Mouse (Mus musculus) small intestine, adult 2 months (tissue): ENCODE results near the gene Gm20388. TPM values are rescaled to one million over a fixed set of nuclear protein-coding genes. Genes with fewer than 3 reads are reported as not detected.

ENCODE experiments used
- H3K27ac ChIP-seq: fragments of 200-500 bp; 2 replicates; pipeline ENCODE4 v1.5.1; 2012; ENCODE audit warnings: low read depth, low read length, control low read depth, inconsistent platforms; ENCODE audit not compliant: insufficient read depth
- H3K27me3 ChIP-seq: fragments of 200-500 bp; 2 replicates; pipeline ENCODE4 v1.6.1; 2012; ENCODE audit warnings: mild to moderate bottlenecking, moderate library complexity, low read length, inconsistent platforms; ENCODE audit not compliant: control insufficient read depth, insufficient read depth
- H3K36me3 ChIP-seq: fragments of 200-500 bp; 2 replicates; pipeline ENCODE4 v1.6.1; 2012; ENCODE audit warnings: mild to moderate bottlenecking, low read length, control low read depth, inconsistent platforms; ENCODE audit not compliant: control insufficient read depth, insufficient read depth
- H3K4me1 ChIP-seq: fragments of 200-500 bp; 2 replicates; pipeline ENCODE4 v1.6.1; 2012; ENCODE audit warnings: low read length, inconsistent platforms, mixed read lengths; ENCODE audit not compliant: control insufficient read depth, insufficient read depth, insufficient read length
- H3K4me3 ChIP-seq: fragments of 200-500 bp; 2 replicates; pipeline ENCODE4 v1.5.1; 2012; ENCODE audit warnings: low read depth, mild to moderate bottlenecking, control low read depth, inconsistent platforms, low read length, moderate library complexity
- CTCF ChIP-seq: fragments of 200-500 bp; IDR thresholded peaks from 2 replicates; pipeline ENCODE4 v1.5.1; 2012; ENCODE audit warnings: low read depth, mild to moderate bottlenecking, control low read depth, inconsistent platforms, low read length, moderate library complexity, mixed read lengths; ENCODE audit not compliant: insufficient replicate concordance, insufficient read length; ENCODE audit errors: extremely low read depth
- POLR2A ChIP-seq: fragments of 200-500 bp; IDR thresholded peaks from 2 replicates; pipeline ENCODE4 v1.6.1; 2012; ENCODE audit warnings: low read depth, mild to moderate bottlenecking, control low read depth, inconsistent platforms, low read length, moderate library complexity
- WGBS: fragments of 180-500 bp; shearing (Covaris S2); methylation state at CpG from one replicate; pipeline ENCODE4 v1.1.7; 2018; 5-methylcytosine and 5-hydroxymethylcytosine counted together
- polyA plus RNA-seq: library from polyadenylated mRNA; depleted of rRNA; stranded (reverse); fragments of >200 nt; gene quantifications from 2 replicates; pipeline ENCODE4 v1.2.3, GENCODE M21; 2012

The Gm20388 gene
- polyA plus RNA-seq, 1 experiment, result 37.3 TPM

GRCm38 (mm10) chr8:120110966-120111365, 200.3 kb downstream of the Gm20388 start:
- WGBS, result 94% methylated on average over 4 of the region's 4 CpGs
- Histone ChIP-seq H3K27me3 (peaks cover 5% of the 10 kb centered on the region; the same call in 1 of the 2 replicates), H3K4me3 (no peak overlapping the region), H3K36me3 (no peaks in the 10 kb centered on the region), H3K27ac (no peak overlapping the region), H3K4me1 (peaks cover 13% of the 10 kb centered on the region; the same call in 1 of the 2 replicates)
- TF ChIP-seq POLR2A (no peak), CTCF (no peak)

- no peaks in the 10 kb centered on the region for H3K36me3 ChIP-seq
- no peak overlapping the region for H3K4me3 ChIP-seq
- 71% methylated on average over 4 of the region's 4 CpGs for WGBS
- TF ChIP-seq POLR2A (no peak), CTCF (no peak)
- no peak overlapping the region for H3K27ac ChIP-seq
- H3K4me1 ChIP-seq, result peaks cover 14% of the 10 kb centered on the region; the same call in 1 of the 2 replicates
- H3K27me3 ChIP-seq, result peaks cover 5% of the 10 kb centered on the region; the same call in 1 of the 2 replicates
Observed at GRCm38 (mm10) chr8:120111382-120111781, 200.7 kb downstream of the Gm20388 start.

DNA sequence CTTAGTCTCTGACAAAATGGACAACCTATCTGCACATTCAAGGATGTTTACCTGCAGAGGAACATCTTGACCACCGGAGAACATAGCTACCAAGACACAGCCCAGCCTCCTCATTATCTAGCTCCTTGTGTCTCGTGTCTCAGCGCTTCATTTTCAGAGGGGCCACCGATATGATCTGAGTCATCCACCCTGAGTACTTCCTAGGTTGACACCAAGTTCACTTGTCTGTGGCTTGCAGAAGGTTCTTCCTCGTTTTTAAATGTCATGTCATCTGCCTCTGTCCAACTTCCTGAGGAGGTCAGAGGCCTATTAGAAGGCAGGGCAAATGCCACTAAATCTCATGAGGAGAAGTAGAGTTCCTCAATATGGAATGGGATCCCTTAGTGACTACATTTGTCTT, 201.9 kb downstream of the Gm20388 start:
- peak overlapping the region; percentile 91 for H3K27ac ChIP-seq
- 63% methylated on average over 5 of the region's 5 CpGs for WGBS
- peaks cover 5% of the 10 kb centered on the region; the same call in 1 of the 2 replicates for H3K27me3 ChIP-seq
- H3K4me3 ChIP-seq, result no peak overlapping the region
- TF ChIP-seq POLR2A (no peak), CTCF (no peak)
- peaks cover 20% of the 10 kb centered on the region; the same call in 1 of the 2 replicates for H3K4me1 ChIP-seq
- no peaks in the 10 kb centered on the region for H3K36me3 ChIP-seq

DNA sequence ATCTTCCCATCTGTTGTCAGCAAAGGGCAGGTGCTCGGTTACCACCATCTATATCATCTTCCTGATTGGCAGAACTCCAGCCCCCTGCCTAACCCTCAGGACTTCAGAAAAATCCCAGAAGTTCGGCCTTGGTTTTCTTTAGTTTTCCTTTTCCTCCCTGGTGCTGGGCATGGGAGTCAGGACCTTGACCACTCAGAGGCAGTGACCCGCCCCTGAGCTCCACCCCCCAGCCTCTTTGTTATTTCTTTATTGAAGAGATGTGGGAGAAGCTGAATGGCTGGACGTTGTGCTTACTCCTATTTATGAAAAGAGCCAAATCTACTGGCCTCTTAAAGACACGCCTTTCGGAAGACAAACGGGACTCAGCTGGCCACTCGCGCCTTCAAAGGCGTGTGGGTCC, 202.7 kb downstream of the Gm20388 start:
- no peak for TF ChIP-seq POLR2A
- no peak for TF ChIP-seq CTCF
- Histone ChIP-seq H3K27ac (peak overlapping the region; percentile 91), H3K27me3 (peaks cover 5% of the 10 kb centered on the region; the same call in 1 of the 2 replicates), H3K4me1 (peaks cover 20% of the 10 kb centered on the region; the same call in 1 of the 2 replicates), H3K36me3 (no peaks in the 10 kb centered on the region), H3K4me3 (peak overlapping the region; percentile 64)
- WGBS, result 1% methylated on average over 10 of the region's 10 CpGs

DNA sequence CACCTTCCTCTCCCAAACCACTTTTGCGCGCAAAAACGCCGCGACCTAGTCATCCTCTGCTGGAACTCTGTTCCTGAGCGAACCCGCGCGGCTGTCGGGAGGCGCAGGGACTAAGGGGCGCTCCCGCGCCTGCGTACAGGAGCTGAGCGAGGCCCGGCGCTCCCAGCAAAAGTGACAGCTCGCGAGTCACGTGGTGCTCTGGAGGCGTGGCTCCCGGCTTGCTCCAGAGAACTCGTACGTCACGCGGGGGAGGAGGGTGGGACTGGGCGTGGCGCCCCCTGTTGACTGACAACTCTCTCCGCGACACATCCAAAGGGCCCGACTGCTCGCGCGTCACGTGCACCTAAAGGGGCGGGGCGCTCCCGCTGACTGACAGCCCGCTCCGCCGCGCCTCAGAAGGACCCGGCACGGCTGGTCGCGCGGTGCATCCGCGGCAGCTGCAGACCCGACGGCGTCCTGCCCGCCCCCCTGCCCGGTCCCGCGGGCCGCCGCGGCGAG, 203.2 kb downstream of the Gm20388 start, which contains the start of gene 6430548M08Rik:
Gene 6430548M08Rik, plus strand, starts transcription at position 395 of the 498 bp plus-strand sequence.
- Histone ChIP-seq H3K4me1 (peaks cover 20% of the 10 kb centered on the region; the same call in 1 of the 2 replicates), H3K36me3 (no peaks in the 10 kb centered on the region), H3K27me3 (peaks cover 5% of the 10 kb centered on the region; the same call in 1 of the 2 replicates), H3K27ac (peak within 1 kb of the TSS; percentile 91), H3K4me3 (peak within 1 kb of the TSS; percentile 69)
- TF ChIP-seq POLR2A (peak; percentile 85), CTCF (0 out of 2 replicates have a peak, but pooled peaks have one; percentile 30)
- WGBS, result under 1% methylated on average over 60 of the region's 61 CpGs

DNA sequence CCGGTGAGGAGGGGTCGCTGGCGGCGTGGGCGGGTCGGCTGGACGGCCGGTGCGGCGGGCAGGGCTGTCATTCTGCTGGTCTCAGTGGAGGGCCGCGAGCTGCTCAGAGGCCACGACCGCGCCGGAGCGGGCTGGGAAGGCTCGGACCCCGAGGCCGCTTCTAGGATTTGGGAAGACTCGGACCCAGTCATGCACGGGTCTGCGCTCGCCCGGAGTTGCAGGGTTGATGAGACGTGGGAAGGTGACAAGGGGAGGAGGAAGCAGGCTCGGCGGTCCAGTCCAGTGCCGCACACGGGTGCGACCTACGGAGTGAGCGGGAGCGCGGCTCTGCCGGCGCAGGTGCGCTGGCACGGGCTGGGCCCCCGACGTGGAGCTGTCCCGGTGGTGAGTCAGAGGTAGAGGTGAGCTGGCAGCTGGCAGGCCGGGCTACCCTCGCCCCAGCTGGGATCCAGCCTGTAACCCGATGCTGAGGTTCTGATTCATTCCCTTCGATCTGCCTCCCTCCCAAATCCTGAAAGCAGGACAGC, 203.7 kb downstream of the Gm20388 start:
- no peaks in the 10 kb centered on the region for H3K36me3 ChIP-seq
- TF ChIP-seq POLR2A (no peak), CTCF (no peak)
- H3K27me3 ChIP-seq, result peaks cover 5% of the 10 kb centered on the region; the same call in 1 of the 2 replicates
- 1% methylated on average over 46 of the region's 46 CpGs for WGBS
- peak overlapping the region; percentile 69 for H3K4me3 ChIP-seq
- 0 out of 2 replicates have a peak overlapping the region, but pooled peaks have one; percentile 7 for H3K27ac ChIP-seq
- peaks cover 20% of the 10 kb centered on the region; the same call in 1 of the 2 replicates for H3K4me1 ChIP-seq

- TF ChIP-seq CTCF (no peak), POLR2A (no peak)
- Histone ChIP-seq H3K27ac (no peak overlapping the region; the same call in 1 of the 2 replicates), H3K27me3 (peaks cover 5% of the 10 kb centered on the region; the same call in 1 of the 2 replicates), H3K4me1 (peaks cover 20% of the 10 kb centered on the region; the same call in 1 of the 2 replicates), H3K36me3 (no peaks in the 10 kb centered on the region), H3K4me3 (no peak overlapping the region)
- WGBS, result 30% methylated on average over 7 of the region's 7 CpGs
Observed at GRCm38 (mm10) chr8:120116600-120116999, 206.0 kb downstream of the Gm20388 start.
